Mouse (Mus musculus): Measurements from ENCODE around the gene 2010003K11Rik. TPM values are rescaled to one million over a fixed set of nuclear protein-coding genes. Genes with fewer than 3 reads are reported as not detected.

The 2010003K11Rik gene
- polyA plus RNA-seq, 1 experiment from 2014 or later: not detected

- no peak overlapping the region for H3K4me3 ChIP-seq
- H3K9me3 ChIP-seq: no peaks in the 10 kb centered on the region
- no peaks in the 10 kb centered on the region for H3K36me3 ChIP-seq (replicated peaks)
- peaks cover 7% of the 10 kb centered on the region for H3K27me3 ChIP-seq (replicated peaks; ENCODE audit: low read depth, poor library complexity, severe bottlenecking)
- H3K4me1 ChIP-seq: peaks cover 43% of the 10 kb centered on the region
- 64% methylated on average over 2 of the region's 2 CpGs for WGBS
- DNase-seq (ENCODE audit: low spot score): peak; percentile 44
- H3K27ac ChIP-seq (replicated peaks): 0 out of 2 replicates have a peak overlapping the region, but pooled peaks have one; percentile 25
Measured at GRCm38 (mm10) chr19:4515746-4516145, 17.4 kb upstream of the 2010003K11Rik start.

GRCm38 (mm10) chr19:4513236-4513858 is 15.0 kb upstream of the 2010003K11Rik start:
- H3K4me3 ChIP-seq: 0 out of 2 replicates have a peak overlapping the region, but pooled peaks have one; percentile 16
- no peak overlapping the region for H3K27ac ChIP-seq (replicated peaks)
- no peaks in the 10 kb centered on the region for H3K36me3 ChIP-seq (replicated peaks)
- 70% methylated on average over 4 of the region's 4 CpGs for WGBS
- no peak for DNase-seq (ENCODE audit: low spot score)
- H3K27me3 ChIP-seq (replicated peaks; ENCODE audit: low read depth, poor library complexity, severe bottlenecking): peaks cover 7% of the 10 kb centered on the region
- peaks cover 42% of the 10 kb centered on the region for H3K4me1 ChIP-seq
- no peaks in the 10 kb centered on the region for H3K9me3 ChIP-seq

- DNase-seq (ENCODE audit: low spot score): no peak
- H3K4me3 ChIP-seq: peak overlapping the region; percentile 86
- WGBS: 9% methylated on average over 13 of the region's 13 CpGs
Measured at GRCm38 (mm10) chr19:4511116-4511841, 12.9 kb upstream of the 2010003K11Rik start.

GRCm38 (mm10) chr19:4509986-4510963 is 11.9 kb upstream of the 2010003K11Rik start, which contains the start of gene Pcx:
Gene Pcx (plus strand): TSS chr19:4510472.
- peak within 1 kb of the TSS; percentile 86 for H3K4me3 ChIP-seq
- H3K4me1 ChIP-seq: peaks cover 27% of the 10 kb centered on the region
- peak; percentile 99 for DNase-seq (ENCODE audit: low spot score)
- WGBS: under 1% methylated on average over 82 of the region's 82 CpGs
- no peaks in the 10 kb centered on the region for H3K36me3 ChIP-seq (replicated peaks)
- peaks cover 7% of the 10 kb centered on the region for H3K27me3 ChIP-seq (replicated peaks; ENCODE audit: low read depth, poor library complexity, severe bottlenecking)
- H3K27ac ChIP-seq (replicated peaks): peak within 1 kb of the TSS; percentile 65
- no peaks in the 10 kb centered on the region for H3K9me3 ChIP-seq

More at GRCm38 (mm10) chr19:4511116-4511841, 12.9 kb upstream of the 2010003K11Rik start:
- Histone ChIP-seq H3K36me3 (replicated peaks) (no peaks in the 10 kb centered on the region), H3K27ac (replicated peaks) (no peak overlapping the region), H3K27me3 (replicated peaks; ENCODE audit: low read depth, poor library complexity, severe bottlenecking) (peaks cover 7% of the 10 kb centered on the region), H3K9me3 (no peaks in the 10 kb centered on the region), H3K4me1 (peaks cover 37% of the 10 kb centered on the region)

GRCm38 (mm10) chr19:4507746-4508145 is 9.4 kb upstream of the 2010003K11Rik start:
- no peaks in the 10 kb centered on the region for H3K9me3 ChIP-seq
- no peak overlapping the region for H3K4me3 ChIP-seq
- peaks cover 20% of the 10 kb centered on the region for H3K4me1 ChIP-seq
- no peak overlapping the region for H3K27ac ChIP-seq (replicated peaks)
- DNase-seq (ENCODE audit: low spot score): no peak
- WGBS: 77% methylated on average over 3 of the region's 3 CpGs
- H3K36me3 ChIP-seq (replicated peaks): no peaks in the 10 kb centered on the region
- H3K27me3 ChIP-seq (replicated peaks; ENCODE audit: low read depth, poor library complexity, severe bottlenecking): peaks cover 7% of the 10 kb centered on the region

GRCm38 (mm10) chr19:4504830-4505229 is 6.4 kb upstream of the 2010003K11Rik start:
- Histone ChIP-seq H3K9me3 (no peaks in the 10 kb centered on the region), H3K27ac (replicated peaks) (no peak overlapping the region), H3K36me3 (replicated peaks) (no peaks in the 10 kb centered on the region), H3K27me3 (replicated peaks; ENCODE audit: low read depth, poor library complexity, severe bottlenecking) (no peaks in the 10 kb centered on the region), H3K4me3 (no peak overlapping the region), H3K4me1 (peaks cover 8% of the 10 kb centered on the region)
- no peak for DNase-seq (ENCODE audit: low spot score)
- WGBS: 95% methylated on average over 1 of the region's 1 CpGs

DNA sequence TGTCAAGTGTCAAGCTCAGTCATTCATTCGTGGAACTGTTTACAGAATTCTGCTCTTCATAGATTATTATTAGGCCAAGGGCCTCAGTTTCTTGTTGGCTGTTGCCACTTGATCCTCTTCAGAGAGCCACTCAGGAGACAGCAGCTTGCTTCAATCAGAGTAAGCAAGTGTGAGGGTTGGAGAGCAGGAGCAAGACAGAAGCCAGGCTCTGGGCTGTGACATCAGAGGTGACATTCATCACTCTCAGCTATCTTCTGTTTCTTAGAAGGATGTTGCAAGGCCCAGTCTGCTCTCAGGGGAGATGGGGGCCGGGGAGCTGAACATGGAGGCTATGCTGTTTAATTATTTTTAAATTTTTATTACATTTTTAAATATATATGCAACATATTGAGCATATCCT is 4.3 kb upstream of the 2010003K11Rik start:
- no peaks in the 10 kb centered on the region for H3K27me3 ChIP-seq (replicated peaks; ENCODE audit: low read depth, poor library complexity, severe bottlenecking)
- H3K9me3 ChIP-seq: no peaks in the 10 kb centered on the region
- H3K4me3 ChIP-seq: no peak overlapping the region
- H3K36me3 ChIP-seq (replicated peaks): no peaks in the 10 kb centered on the region
- no peak overlapping the region for H3K27ac ChIP-seq (replicated peaks)
- H3K4me1 ChIP-seq: peaks cover 13% of the 10 kb centered on the region
- DNase-seq (ENCODE audit: low spot score): no peak
- WGBS: 75% methylated on average over 2 of the region's 2 CpGs

- H3K4me1 ChIP-seq: peaks cover 32% of the 10 kb centered on the region
- peak overlapping the region; percentile 52; the same call in 1 of the 2 replicates for H3K27ac ChIP-seq (replicated peaks)
- 7% methylated on average over 4 of the region's 4 CpGs for WGBS
Measured at GRCm38 (mm10) chr19:4497263-4497973, 965 bp downstream of the 2010003K11Rik start.

GRCm38 (mm10) chr19:4496535-4497262 is 1.7 kb downstream of the 2010003K11Rik start:
- H3K4me3 ChIP-seq: no peak overlapping the region
- no peaks in the 10 kb centered on the region for H3K27me3 ChIP-seq (replicated peaks; ENCODE audit: low read depth, poor library complexity, severe bottlenecking)
- peaks cover 32% of the 10 kb centered on the region for H3K4me1 ChIP-seq
- no peaks in the 10 kb centered on the region for H3K9me3 ChIP-seq
- H3K36me3 ChIP-seq (replicated peaks): no peaks in the 10 kb centered on the region
- 84% methylated on average over 3 of the region's 3 CpGs for WGBS
- DNase-seq (ENCODE audit: low spot score): no peak
- no peak overlapping the region for H3K27ac ChIP-seq (replicated peaks)

More at GRCm38 (mm10) chr19:4497263-4497973, 965 bp downstream of the 2010003K11Rik start:
- peak; percentile 86 for DNase-seq (ENCODE audit: low spot score)
- H3K9me3 ChIP-seq: no peaks in the 10 kb centered on the region
- no peaks in the 10 kb centered on the region for H3K36me3 ChIP-seq (replicated peaks)
- H3K4me3 ChIP-seq: peak overlapping the region; percentile 21; the same call in 1 of the 2 replicates
- H3K27me3 ChIP-seq (replicated peaks; ENCODE audit: low read depth, poor library complexity, severe bottlenecking): no peaks in the 10 kb centered on the region

GRCm38 (mm10) chr19:4495814-4496213 is 2.6 kb downstream of the 2010003K11Rik start:
- no peak overlapping the region for H3K4me3 ChIP-seq
- no peaks in the 10 kb centered on the region for H3K27me3 ChIP-seq (replicated peaks; ENCODE audit: low read depth, poor library complexity, severe bottlenecking)
- no peak for DNase-seq (ENCODE audit: low spot score)
- no peaks in the 10 kb centered on the region for H3K9me3 ChIP-seq
- H3K4me1 ChIP-seq: peaks cover 39% of the 10 kb centered on the region
- H3K27ac ChIP-seq (replicated peaks): no peak overlapping the region
- 85% methylated on average over 5 of the region's 5 CpGs for WGBS
- H3K36me3 ChIP-seq (replicated peaks): no peaks in the 10 kb centered on the region

DNA sequence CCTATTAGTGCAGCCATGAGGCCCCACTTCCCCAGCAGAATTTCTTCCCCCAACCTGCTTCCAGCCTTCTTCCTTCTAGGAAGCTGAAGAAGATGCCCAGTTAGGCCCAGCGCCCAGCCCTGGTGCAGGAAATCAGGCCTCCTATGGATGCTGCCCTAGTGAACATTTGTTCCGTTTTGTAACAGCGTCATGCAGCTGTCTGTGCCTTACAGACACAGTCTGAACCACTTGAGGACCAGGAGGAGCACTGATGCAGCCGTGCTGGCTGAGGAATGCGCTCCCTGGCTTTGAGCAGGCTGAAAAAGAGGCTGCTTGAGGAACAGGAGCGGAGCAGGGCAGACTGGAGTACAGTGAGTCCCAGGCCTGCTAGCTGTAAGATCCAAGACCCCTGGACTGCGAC is 3.7 kb downstream of the 2010003K11Rik start:
- Histone ChIP-seq H3K4me3 (no peak overlapping the region), H3K27me3 (replicated peaks; ENCODE audit: low read depth, poor library complexity, severe bottlenecking) (no peaks in the 10 kb centered on the region), H3K27ac (replicated peaks) (peak overlapping the region; percentile 46; the same call in 1 of the 2 replicates), H3K36me3 (replicated peaks) (no peaks in the 10 kb centered on the region), H3K9me3 (no peaks in the 10 kb centered on the region), H3K4me1 (peaks cover 40% of the 10 kb centered on the region)
- WGBS: 72% methylated on average over 7 of the region's 7 CpGs
- no peak for DNase-seq (ENCODE audit: low spot score)
